In genomic region chr8:124368213-124368612, GRCm38 (mm10) we compare ENCODE assay signal across 8 mouse cellular contexts.
A peak's percentile ranks its signal among the peaks of the same experiment; 100 is the strongest.
DNase-seq lines count a peak whose midpoint lies in the region.

No protein-coding gene starts in this region.

- H3K27me3 ChIP-seq in heart, embryonic 10.5 days (ENCODE audit: insufficient read depth, poor library complexity, severe bottlenecking): 0 out of 2 replicates have a peak, but pooled peaks cover 5% of the 10 kb centered on the region

- peak; percentile 73 to 81 for DNase-seq in left cerebral cortex, adult 18-20 months (ENCODE audit: low spot score in 2 of 2)
- DNase-seq in left cerebral cortex, adult 11 months (ENCODE audit: low spot score): no peak
- peak; percentile 84 for DNase-seq in NIH3T3 (ENCODE audit: low read depth)
- peak; percentile 88 to 92 for DNase-seq in cerebellum, postnatal 14 days
- DNase-seq in heart, embryonic 10.5 days (ENCODE audit: low spot score): peak; percentile 91
- peak; percentile 72 to 76 for DNase-seq in left cerebral cortex, postnatal 25 days (ENCODE audit: low spot score in 2 of 2)
- DNase-seq in neural tube, embryonic 10.5 days (ENCODE audit: extremely low spot score, low spot score): peak; percentile 79
- peak; percentile 56 for DNase-seq in testis, postnatal 14 days (ENCODE audit: low spot score)

- 20% methylated on average over 8 of the region's 8 CpGs for WGBS in heart, embryonic 10.5 days

- H3K27ac ChIP-seq in heart, embryonic 10.5 days: no peak overlapping the region

- no peaks in the 10 kb centered on the region for H3K9me3 ChIP-seq in heart, embryonic 10.5 days

- intact Hi-C loops in left cerebral cortex, postnatal 25 days (cut with DNase I): no loop called here

- no peak overlapping the region for H3K4me3 ChIP-seq in heart, embryonic 10.5 days

- H3K36me3 ChIP-seq in heart, embryonic 10.5 days: no peaks in the 10 kb centered on the region

- peaks cover 8% of the 10 kb centered on the region for H3K4me1 ChIP-seq in heart, embryonic 10.5 days
